In genomic region chr1:36709055-36709853, GRCm38 (mm10) we compare ENCODE assay signal across 9 mouse cellular contexts. TPM values are rescaled to one million over a fixed set of nuclear protein-coding genes. Genes with fewer than 3 reads are reported as not detected.
DNase-seq lines count a peak whose midpoint lies in the region; ATAC-seq and TF ChIP-seq lines count a peak whose summit lies in the region.
"Had no signal": no experiment of that assay in that cellular context is flagged by ENCODE, and none has a peak within 500 bp of the region (broad histone marks: within the 10 kb centered on the region; RNA-seq: fewer than 3 reads in every experiment).

No protein-coding gene starts in this region.

- H3K4me1 ChIP-seq in forebrain, embryonic 12.5 days: peaks cover 15% of the 10 kb centered on the region
- H3K4me1 ChIP-seq in hindbrain, postnatal 0 days (ENCODE audit: insufficient read depth, low read length): peaks cover 11% of the 10 kb centered on the region
- H3K4me1 ChIP-seq in liver, embryonic 11.5 days (replicated peaks; ENCODE audit: control insufficient read depth, insufficient read depth, low read length): peaks cover 13% of the 10 kb centered on the region
- H3K4me1 ChIP-seq in midbrain, embryonic 16.5 days (ENCODE audit: control insufficient read depth, insufficient read depth, low read length): peaks cover 15% of the 10 kb centered on the region

- H3K9ac ChIP-seq in forebrain, embryonic 12.5 days: peak overlapping the region; percentile 94
- H3K9ac ChIP-seq in hindbrain, postnatal 0 days (replicated peaks; ENCODE audit: low read length): peak overlapping the region; percentile 90
- peak overlapping the region; percentile 74 for H3K9ac ChIP-seq in liver, embryonic 11.5 days (ENCODE audit: low read depth, low read length)
- H3K9ac ChIP-seq in midbrain, embryonic 16.5 days (ENCODE audit: low read depth, low read length): peak overlapping the region; percentile 89

- ATAC-seq in forebrain, embryonic 12.5 days (ENCODE audit: low FRiP score): peak; percentile 77
- peak; percentile 68 for ATAC-seq in hindbrain, postnatal 0 days
- peak; percentile 70 for ATAC-seq in liver, embryonic 11.5 days (replicated peaks; ENCODE audit: low FRiP score)
- ATAC-seq in midbrain, embryonic 16.5 days: peak; percentile 82

- DNase-seq in right cerebral cortex, postnatal 25 days: peak; percentile 31
- no peak for DNase-seq in right cerebral cortex, postnatal 14 days
- DNase-seq in adrenal gland, postnatal 25 days: peak; percentile 24
- peak; percentile 64 for DNase-seq in hindbrain, postnatal 0 days (ENCODE audit: low spot score)
- no peak for DNase-seq in liver, embryonic 11.5 days (ENCODE audit: low spot score)
- peak; percentile 56 to 59 for DNase-seq in thymus, postnatal 36 days

- H3K4me2 ChIP-seq in forebrain, embryonic 12.5 days: peak overlapping the region; percentile 88
- H3K4me2 ChIP-seq in hindbrain, postnatal 0 days (ENCODE audit: low read depth, low read length): peak overlapping the region; percentile 77
- H3K4me2 ChIP-seq in liver, embryonic 11.5 days: peak overlapping the region; percentile 90
- H3K4me2 ChIP-seq in midbrain, embryonic 16.5 days (ENCODE audit: low read length): peak overlapping the region; percentile 82

- no peaks in the 10 kb centered on the region for H3K27me3 ChIP-seq in forebrain, embryonic 12.5 days
- H3K27me3 ChIP-seq in hindbrain, postnatal 0 days (ENCODE audit: insufficient read depth, low read length): no peaks in the 10 kb centered on the region
- no peaks in the 10 kb centered on the region for H3K27me3 ChIP-seq in liver, embryonic 11.5 days (replicated peaks; ENCODE audit: control insufficient read depth, insufficient read depth, low read length)
- no peaks in the 10 kb centered on the region for H3K27me3 ChIP-seq in midbrain, embryonic 16.5 days (ENCODE audit: control insufficient read depth, insufficient read depth, low read depth, low read length)

- TF ChIP-seq CTCF in hindbrain, postnatal 0 days (IDR thresholded peaks at IDR 0.05; ENCODE audit: low read depth): peak; percentile 70

- peak overlapping the region; percentile 96 for H3K4me3 ChIP-seq in forebrain, embryonic 12.5 days (replicated peaks)
- H3K4me3 ChIP-seq in hindbrain, postnatal 0 days (ENCODE audit: low read length): peak overlapping the region; percentile 95
- peak overlapping the region; percentile 72 for H3K4me3 ChIP-seq in liver, embryonic 11.5 days (ENCODE audit: low read depth, low read length)
- H3K4me3 ChIP-seq in midbrain, embryonic 16.5 days (ENCODE audit: low read depth, low read length): peak overlapping the region; percentile 85

- peak overlapping the region; percentile 71 for H3K27ac ChIP-seq in forebrain, embryonic 12.5 days
- peak overlapping the region; percentile 88 for H3K27ac ChIP-seq in hindbrain, postnatal 0 days
- H3K27ac ChIP-seq in liver, embryonic 11.5 days (ENCODE audit: low read depth, low read length): peak overlapping the region; percentile 49
- H3K27ac ChIP-seq in midbrain, embryonic 16.5 days (ENCODE audit: low read length): peak overlapping the region; percentile 81

- under 1% methylated on average over 33 of the region's 33 CpGs for WGBS in forebrain, embryonic 12.5 days
- 1% methylated on average over 33 of the region's 33 CpGs for WGBS in hindbrain, postnatal 0 days
- under 1% methylated on average over 33 of the region's 33 CpGs for WGBS in liver, embryonic 11.5 days
- under 1% methylated on average over 33 of the region's 33 CpGs for WGBS in midbrain, embryonic 16.5 days

- H3K9me3 ChIP-seq in forebrain, embryonic 12.5 days: no peaks in the 10 kb centered on the region
- H3K9me3 ChIP-seq in hindbrain, postnatal 0 days (ENCODE audit: low read length): no peaks in the 10 kb centered on the region
- H3K9me3 ChIP-seq in liver, embryonic 11.5 days (ENCODE audit: control insufficient read depth, low read length): no peaks in the 10 kb centered on the region
- no peaks in the 10 kb centered on the region for H3K9me3 ChIP-seq in midbrain, embryonic 16.5 days (replicated peaks; ENCODE audit: control insufficient read depth, low read length, poor library complexity, severe bottlenecking)

- H3K36me3 ChIP-seq in forebrain, embryonic 12.5 days (replicated peaks): peaks cover 32% of the 10 kb centered on the region
- peaks cover 21% of the 10 kb centered on the region for H3K36me3 ChIP-seq in hindbrain, postnatal 0 days (ENCODE audit: insufficient read depth, low read length)
- peaks cover 24% of the 10 kb centered on the region for H3K36me3 ChIP-seq in liver, embryonic 11.5 days (ENCODE audit: control insufficient read depth, insufficient read depth, low read length)
- peaks cover 13% of the 10 kb centered on the region for H3K36me3 ChIP-seq in midbrain, embryonic 16.5 days (ENCODE audit: control insufficient read depth, insufficient read depth, low read length)

RNA-seq across cellular contexts. Expression of gene 4933424G06Rik, which starts 0.7 kb away (rescaled TPM):
- not detected in 2 replicates for total RNA-seq in adrenal gland, postnatal 25 days (2021)
- 0.41 TPM in 1 of 2 replicates, not detected in the other for polyA plus RNA-seq in forebrain, embryonic 12.5 days (2016; fragmentation: Nextera tagmentation; extraction: Ambion mirVana)
- not detected in 2 replicates for total RNA-seq in hindbrain, postnatal 0 days (2014; rRNA removed)
- polyA plus RNA-seq in hindbrain, postnatal 0 days (2015; fragmentation: Nextera tagmentation; extraction: Ambion mirVana): 0.77 and 0.89 TPM in 2 replicates
- not detected in 2 replicates for polyA plus RNA-seq in liver, embryonic 11.5 days (2014; fragmentation: Nextera tagmentation; extraction: Ambion mirVana)
- 0.75 and 1.2 TPM in 2 replicates for polyA plus RNA-seq in midbrain, embryonic 16.5 days (2015; fragmentation: Nextera tagmentation; extraction: Ambion mirVana)
- total RNA-seq: heart, postnatal 36 days had no signal

RNA-seq across cellular contexts. Expression of gene Actr1b, which starts 5.0 kb away (rescaled TPM):
- 119 and 140 TPM in 2 replicates for total RNA-seq in adrenal gland, postnatal 25 days (2021)
- polyA plus RNA-seq in forebrain, embryonic 12.5 days (2016; fragmentation: Nextera tagmentation; extraction: Ambion mirVana): 102 and 105 TPM in 2 replicates
- total RNA-seq in hindbrain, postnatal 0 days (2014; rRNA removed): 174 and 178 TPM in 2 replicates
- polyA plus RNA-seq in hindbrain, postnatal 0 days (2015; fragmentation: Nextera tagmentation; extraction: Ambion mirVana): 117 and 119 TPM in 2 replicates
- 74.1 and 81.0 TPM in 2 replicates for polyA plus RNA-seq in liver, embryonic 11.5 days (2014; fragmentation: Nextera tagmentation; extraction: Ambion mirVana)
- polyA plus RNA-seq in midbrain, embryonic 16.5 days (2015; fragmentation: Nextera tagmentation; extraction: Ambion mirVana): 92.3 and 106 TPM in 2 replicates

RNA-seq across cellular contexts. Expression of gene Cox5b, which starts 18.0 kb away (rescaled TPM):
- total RNA-seq in adrenal gland, postnatal 25 days (2021): 788 and 983 TPM in 2 replicates
- polyA plus RNA-seq in forebrain, embryonic 12.5 days (2016; fragmentation: Nextera tagmentation; extraction: Ambion mirVana): 447 and 453 TPM in 2 replicates
- total RNA-seq in hindbrain, postnatal 0 days (2014; rRNA removed): 346 and 404 TPM in 2 replicates
- polyA plus RNA-seq in hindbrain, postnatal 0 days (2015; fragmentation: Nextera tagmentation; extraction: Ambion mirVana): 977 and 1,021 TPM in 2 replicates
- polyA plus RNA-seq in liver, embryonic 11.5 days (2014; fragmentation: Nextera tagmentation; extraction: Ambion mirVana): 752 and 790 TPM in 2 replicates
- 577 and 626 TPM in 2 replicates for polyA plus RNA-seq in midbrain, embryonic 16.5 days (2015; fragmentation: Nextera tagmentation; extraction: Ambion mirVana)

RNA-seq across cellular contexts. Expression of gene Fam178b, which starts 26.3 kb away (rescaled TPM):
- total RNA-seq in adrenal gland, postnatal 25 days (2021): 0.67 TPM in 1 of 2 replicates, not detected in the other
- 0.18 TPM in 1 of 2 replicates, not detected in the other for polyA plus RNA-seq in forebrain, embryonic 12.5 days (2016; fragmentation: Nextera tagmentation; extraction: Ambion mirVana)
- not detected in 2 replicates for total RNA-seq in hindbrain, postnatal 0 days (2014; rRNA removed)
- 0.21 and 0.41 TPM in 2 replicates for polyA plus RNA-seq in hindbrain, postnatal 0 days (2015; fragmentation: Nextera tagmentation; extraction: Ambion mirVana)
- polyA plus RNA-seq in liver, embryonic 11.5 days (2014; fragmentation: Nextera tagmentation; extraction: Ambion mirVana): 0.22 and 0.30 TPM in 2 replicates
- 0.33 TPM in 1 of 2 replicates, not detected in the other for polyA plus RNA-seq in midbrain, embryonic 16.5 days (2015; fragmentation: Nextera tagmentation; extraction: Ambion mirVana)

RNA-seq across cellular contexts. Expression of gene Zap70, which starts 52.3 kb away (rescaled TPM):
- 0.58 and 1.5 TPM in 2 replicates for total RNA-seq in adrenal gland, postnatal 25 days (2021)
- polyA plus RNA-seq in forebrain, embryonic 12.5 days (2016; fragmentation: Nextera tagmentation; extraction: Ambion mirVana): 0.41 and 0.55 TPM in 2 replicates
- 1.6 and 6.3 TPM in 2 replicates for total RNA-seq in hindbrain, postnatal 0 days (2014; rRNA removed)
- polyA plus RNA-seq in hindbrain, postnatal 0 days (2015; fragmentation: Nextera tagmentation; extraction: Ambion mirVana): 2.1 and 2.7 TPM in 2 replicates
- polyA plus RNA-seq in liver, embryonic 11.5 days (2014; fragmentation: Nextera tagmentation; extraction: Ambion mirVana): 0.16 and 0.19 TPM in 2 replicates
- polyA plus RNA-seq in midbrain, embryonic 16.5 days (2015; fragmentation: Nextera tagmentation; extraction: Ambion mirVana): 2.0 and 2.6 TPM in 2 replicates

Comparison
In these comparisons a context has a peak if more than half of its experiments do, and no peak if none do; other contexts are left out.
1. DNase-seq: peak in right cerebral cortex, postnatal 25 days (single experiment), adrenal gland, postnatal 25 days (single experiment), hindbrain, postnatal 0 days (single experiment) and thymus, postnatal 36 days (2 of 2); none in right cerebral cortex, postnatal 14 days (single experiment) and liver, embryonic 11.5 days (single experiment).
2. Peak in every context shown above with its lines, with median percentiles within 50 percentile points of each other: ATAC-seq, H3K27ac ChIP-seq, H3K4me2 ChIP-seq, H3K4me3 ChIP-seq and H3K9ac ChIP-seq.